Mouse (Mus musculus): Measurements from ENCODE around the gene Actr3.

The Actr3 gene

DNA sequence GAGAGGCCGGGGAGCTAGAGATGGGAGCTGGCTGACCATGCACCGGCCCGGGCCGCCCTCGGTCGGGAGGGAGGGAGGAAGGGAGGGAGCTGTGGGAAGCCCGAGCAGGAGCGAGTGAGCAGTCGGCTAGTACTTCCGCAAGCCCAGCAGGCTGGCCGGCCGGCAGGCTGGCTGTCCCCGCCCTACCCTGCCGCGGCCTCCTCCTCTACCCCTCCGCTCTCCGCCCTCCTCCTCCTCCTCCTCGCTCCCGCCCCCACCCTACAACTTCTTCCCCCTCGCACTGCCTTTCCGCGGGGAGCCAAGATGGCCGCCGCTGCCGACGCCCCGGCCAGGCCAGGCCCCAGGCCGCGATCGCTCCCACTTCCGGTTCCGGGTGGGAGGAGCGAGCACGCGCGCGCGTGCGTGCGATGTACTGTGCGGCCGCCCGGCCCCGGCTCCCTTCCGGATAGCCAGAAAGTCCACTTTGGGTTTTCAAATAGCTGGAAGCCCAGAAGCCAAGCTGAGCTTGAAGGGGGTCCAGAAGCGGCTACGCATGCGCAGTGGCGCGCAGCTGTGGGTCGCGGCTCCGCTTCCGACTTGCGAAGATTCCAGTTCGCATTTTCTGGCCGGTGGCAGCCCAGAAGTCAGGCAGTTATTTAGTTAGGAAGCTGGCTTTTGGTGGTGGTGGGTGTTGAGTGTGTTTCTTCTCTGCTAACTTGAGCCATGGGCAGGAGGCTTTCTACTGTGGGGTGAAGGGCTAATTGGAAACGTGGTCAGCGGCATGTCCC is at the start of gene Actr3:
Gene Actr3, minus strand, starts transcription at position 359 of the 767 bp plus-strand sequence.
- peak; percentile 99 to 100 for DNase-seq (ENCODE audit: low spot score in 2 of 2)

DNA sequence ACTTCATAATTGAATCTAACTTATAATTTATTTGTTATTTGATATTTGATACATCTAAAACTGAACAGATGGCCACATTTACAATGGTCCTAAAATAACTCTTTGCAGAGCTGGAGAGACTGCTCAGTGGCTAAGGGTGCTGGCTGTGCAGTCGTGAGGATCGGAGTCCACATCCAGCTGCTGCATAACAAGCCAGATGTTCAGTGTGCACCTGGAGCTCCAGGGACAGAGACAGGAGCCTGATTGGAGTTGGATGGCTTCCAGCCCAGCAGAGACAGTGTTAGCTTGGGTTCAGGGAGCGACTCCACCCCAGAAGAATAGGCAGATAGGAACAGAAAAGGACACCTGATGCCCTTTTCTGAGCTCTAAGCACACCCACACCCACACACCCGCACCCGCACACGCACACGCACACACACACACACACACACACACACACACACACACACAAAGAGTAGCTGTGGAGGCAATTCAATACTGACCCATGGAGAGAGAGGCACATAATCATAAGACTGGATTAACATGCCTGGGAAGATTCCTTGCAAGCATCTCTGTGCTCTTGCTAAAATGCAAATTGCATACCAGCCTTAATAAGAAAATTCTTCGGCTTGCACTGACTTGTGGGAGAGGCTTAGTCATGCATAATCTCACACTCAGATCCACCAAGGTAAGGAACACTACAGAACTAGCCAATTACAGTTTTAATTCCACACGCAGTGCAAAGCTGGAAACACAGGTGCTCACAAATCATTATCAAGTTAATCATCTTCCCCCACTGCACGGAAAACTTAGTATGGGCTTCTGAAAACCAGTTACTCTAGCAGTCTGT is 47.1 kb upstream of the Actr3 start:
- no peak for DNase-seq (ENCODE audit: low spot score in 2 of 2)

DNA sequence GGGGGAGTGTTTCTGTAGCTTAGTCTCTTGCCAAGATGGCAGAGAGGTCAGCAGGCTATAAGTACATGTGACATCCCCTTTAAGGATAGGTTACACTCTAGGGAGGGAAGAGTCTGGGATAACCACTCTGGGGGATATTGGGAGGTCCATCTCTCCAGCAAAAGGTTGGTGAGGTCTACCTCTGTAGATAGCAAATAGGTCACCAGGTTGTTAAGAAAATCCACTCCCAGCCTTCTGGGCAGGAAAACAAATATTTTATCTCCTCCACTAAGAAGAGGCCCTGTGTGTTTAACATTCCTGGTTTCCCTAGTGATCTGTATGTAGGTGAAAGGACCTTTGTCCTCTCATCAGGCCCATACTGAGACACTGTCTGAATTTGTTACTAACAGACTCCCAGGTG is 46.3 kb upstream of the Actr3 start:
- DNase-seq (ENCODE audit: low spot score in 2 of 2) = no peak

DNA sequence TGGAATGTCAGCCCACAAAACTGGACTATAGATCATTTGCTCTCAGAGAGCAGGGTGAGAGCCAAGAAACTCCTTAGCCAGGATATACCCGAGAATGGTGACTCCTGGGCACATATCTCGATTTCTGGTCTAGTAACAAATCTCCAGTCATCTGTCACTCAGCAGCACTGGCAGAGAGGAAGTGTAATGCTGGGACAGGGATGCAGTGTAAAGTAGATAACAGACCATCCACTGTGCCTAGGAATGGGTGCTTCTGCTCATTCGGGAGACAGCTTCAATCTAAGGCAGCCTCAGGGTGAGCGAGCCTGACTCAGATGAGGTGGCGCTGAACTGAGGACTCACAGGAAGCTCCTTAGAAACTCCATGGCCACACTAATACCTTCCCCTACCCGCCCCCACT is 43.1 kb upstream of the Actr3 start:
- DNase-seq (ENCODE audit: low spot score in 2 of 2) = no peak

DNA sequence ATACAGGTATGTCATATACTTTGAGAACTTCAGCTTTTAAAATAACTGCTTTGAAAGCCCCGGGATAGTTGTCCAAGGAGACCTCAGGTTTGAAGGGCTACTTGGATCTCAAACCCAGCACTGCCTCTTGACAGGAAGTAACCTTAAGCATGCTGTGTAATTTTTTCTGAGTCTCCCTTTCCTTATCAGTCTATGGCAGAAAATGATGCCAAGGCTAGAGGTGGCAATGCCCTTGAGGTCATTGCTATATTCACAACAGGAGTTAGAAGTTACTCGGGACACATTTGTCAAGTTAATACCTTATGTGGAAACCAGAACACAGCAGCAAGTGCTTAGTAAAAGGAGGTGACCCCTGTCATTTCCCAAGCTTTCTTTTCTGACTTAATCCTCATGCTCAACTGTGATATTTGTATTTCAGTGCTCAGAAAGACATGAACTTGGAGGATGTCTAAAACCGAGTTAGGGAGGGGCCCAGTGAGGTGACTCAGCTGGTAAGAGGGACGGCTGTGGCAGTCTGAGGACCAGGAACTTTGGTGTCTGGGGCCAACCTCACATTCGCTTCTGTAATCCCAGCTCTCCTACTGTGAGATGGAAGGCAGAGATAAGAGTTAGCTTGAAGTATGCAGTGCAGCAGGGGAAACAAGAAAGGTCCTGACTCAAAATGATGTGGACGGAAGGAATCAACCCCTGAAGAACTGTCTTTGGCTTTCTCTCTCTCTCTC is 40.6 kb upstream of the Actr3 start:
- DNase-seq (ENCODE audit: low spot score in 2 of 2) = no peak

DNA sequence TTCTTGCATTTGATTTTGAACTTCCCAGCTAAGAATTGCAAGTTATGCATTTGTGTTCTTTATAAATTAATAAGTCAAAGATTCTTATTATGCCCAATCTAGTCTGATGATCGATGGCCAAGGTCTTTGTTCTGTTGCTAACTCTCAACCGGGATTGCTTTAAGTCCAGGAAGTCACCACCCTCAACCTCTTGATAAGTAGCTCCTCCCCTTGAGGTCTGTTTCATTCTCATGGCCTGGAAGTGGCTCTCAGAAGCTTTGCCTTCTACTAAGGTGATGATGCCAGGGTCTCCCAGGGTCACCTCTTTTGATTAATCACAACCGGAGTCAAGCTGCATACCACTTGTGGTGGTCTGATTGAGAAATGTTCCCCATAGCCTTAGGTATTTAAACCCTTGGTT is 38.3 kb upstream of the Actr3 start:
- no peak for DNase-seq (ENCODE audit: low spot score in 2 of 2)

DNA sequence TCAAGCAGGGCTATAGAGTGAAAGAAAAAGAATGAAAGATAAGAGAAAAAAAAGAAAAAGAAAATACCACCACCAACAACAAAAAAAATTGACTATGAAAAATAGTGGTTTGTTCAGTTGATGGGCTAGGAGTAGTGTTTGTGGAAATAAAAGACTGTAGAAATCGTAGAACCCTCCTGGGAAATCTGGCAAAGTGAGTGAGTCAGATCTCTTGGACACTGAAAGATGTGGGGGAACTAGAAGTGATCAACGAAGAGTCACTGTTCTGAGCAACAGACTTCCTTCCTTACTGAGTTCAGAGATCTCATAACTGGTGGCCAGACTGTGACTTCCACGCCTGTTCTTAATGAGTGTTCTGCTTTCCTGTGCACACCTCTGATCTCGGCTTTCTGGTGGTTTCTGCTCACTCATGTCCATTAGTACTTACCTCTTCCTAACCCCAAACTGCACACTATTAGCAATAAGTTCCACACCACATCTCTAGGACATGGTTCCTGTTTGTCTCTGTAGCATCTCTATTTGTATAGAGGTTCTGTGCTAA is 37.7 kb upstream of the Actr3 start:
- DNase-seq (ENCODE audit: low spot score in 2 of 2) = no peak

DNA sequence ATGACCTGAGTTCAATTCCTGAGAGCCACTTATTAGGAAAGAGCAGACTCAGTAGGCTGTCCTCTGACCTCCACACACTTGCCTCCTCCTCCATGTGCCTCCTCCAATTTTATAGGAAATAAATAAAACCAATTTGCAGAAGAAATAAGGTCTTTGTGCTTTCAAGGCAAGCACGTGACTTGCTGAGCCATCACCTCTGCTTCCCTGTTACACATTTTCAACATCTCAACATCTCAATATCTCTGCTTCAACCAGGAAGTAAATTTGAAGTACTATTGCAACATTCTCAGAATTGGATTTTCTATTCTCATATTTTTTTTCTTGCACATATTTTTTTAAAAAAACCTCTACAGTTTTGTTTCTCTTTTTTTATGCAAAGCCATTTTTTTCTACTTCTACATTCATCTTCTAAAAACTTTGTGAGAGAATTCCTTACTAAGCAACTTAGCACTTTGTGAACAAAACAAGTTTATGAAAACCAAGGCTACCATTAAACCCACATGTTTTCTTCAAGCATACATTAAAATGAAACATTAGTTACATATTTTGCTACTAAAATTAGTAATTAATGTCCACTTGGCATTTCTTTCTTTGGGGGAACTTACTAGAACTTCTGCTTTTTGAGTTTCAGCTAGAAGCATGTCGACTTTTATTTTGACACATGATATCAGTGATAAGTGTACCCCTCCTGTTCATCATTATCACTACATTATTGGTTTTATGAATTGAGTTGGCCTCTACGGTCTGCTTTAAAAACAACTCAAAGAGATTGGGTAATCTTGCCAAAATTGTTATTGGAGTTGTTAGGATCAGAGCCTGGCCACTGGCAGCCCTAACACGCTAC is 35.5 kb upstream of the Actr3 start:
- no peak for DNase-seq (ENCODE audit: low spot score in 2 of 2)

DNA sequence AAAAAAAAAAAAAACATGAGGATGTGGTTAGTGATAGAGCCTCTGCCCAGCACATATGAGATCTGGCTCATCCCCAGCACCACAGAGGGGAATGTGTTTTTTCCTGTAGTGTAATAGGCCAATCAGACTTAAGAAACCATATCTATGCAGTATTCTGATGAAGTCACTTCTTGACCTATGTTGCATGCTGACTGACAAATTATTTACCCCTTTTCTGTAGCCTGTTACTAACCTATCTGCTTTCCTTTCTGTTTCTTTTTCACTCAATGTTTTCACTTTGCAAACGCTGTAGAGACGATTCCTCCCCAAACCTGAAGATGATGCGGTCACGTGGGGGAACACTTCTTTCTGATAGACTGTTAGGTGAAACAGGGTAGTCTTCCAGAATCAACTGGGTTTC is 32.4 kb upstream of the Actr3 start:
- no peak for DNase-seq (ENCODE audit: low spot score in 2 of 2)

DNA sequence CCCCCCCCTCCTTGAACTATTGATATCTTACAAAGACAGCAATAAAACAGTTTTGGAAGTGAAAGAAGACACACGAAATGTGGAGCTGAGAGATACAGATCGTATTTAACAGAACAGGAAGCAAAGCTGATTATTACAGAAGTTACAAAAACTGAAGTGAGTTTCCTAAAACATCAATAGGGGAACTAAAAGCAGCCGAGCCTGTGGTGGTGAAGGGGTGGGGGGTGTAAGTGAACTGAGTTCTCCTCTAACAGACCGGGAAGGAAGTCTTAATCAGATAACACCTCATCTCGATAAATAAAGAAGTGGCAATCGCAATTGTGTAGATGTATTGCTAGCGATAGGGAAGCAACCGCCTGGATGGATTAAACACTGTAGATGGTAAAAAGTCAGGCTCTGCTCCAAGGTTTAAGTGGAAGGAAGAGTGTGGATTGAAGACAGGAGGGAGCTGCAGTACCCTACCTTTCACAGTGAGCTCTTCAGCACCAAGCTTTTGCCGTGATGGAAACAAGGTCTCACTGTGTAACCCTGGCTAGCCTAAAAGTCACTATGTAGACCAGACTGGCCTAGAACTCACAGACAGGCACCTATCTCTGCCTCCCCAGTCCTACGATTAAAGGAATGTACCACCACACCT is 31.2 kb upstream of the Actr3 start:
- peak; percentile 27 to 28 for DNase-seq (ENCODE audit: low spot score in 2 of 2)

DNA sequence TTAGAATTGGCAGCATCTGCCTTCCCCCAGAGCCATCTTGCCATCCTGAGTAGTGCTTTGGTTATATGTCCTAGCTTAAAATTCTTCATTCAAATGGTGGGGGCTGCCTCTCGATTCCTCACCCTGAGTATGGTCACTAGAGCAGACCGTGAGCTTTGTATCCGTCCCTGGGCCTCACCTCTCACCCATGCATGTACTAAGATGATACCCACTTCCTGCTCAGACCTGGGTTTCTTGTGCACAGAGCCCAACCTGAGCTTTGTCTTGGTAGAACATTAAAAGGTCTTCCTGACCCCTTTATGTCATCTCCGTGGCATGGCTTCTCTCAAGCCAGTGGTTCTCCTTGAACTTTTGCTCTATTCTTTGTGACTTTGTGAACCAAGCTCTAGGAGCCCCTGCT is 28.5 kb upstream of the Actr3 start:
- peak in 1 of 2 experiments; percentile 8 for DNase-seq (ENCODE audit: low spot score in 2 of 2)

DNA sequence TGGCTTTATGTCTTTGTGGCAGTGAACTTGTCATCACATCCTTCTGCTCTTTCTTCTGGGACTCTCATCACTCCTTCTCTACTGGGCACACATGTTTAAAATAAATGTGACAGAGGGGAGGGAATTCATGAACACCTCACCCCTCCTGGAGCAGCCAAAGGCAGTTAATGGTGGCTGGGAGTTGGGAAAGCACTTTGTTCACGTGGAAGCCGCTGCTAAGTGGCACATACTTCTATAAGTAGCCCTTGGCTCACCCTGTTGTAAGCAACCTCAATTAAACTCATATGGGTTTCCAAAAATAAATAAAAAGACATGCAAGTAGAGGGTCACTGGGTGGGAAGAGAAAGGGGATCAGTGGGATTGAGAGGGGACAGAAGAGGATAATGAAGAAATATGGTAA is 27.8 kb upstream of the Actr3 start:
- no peak for DNase-seq (ENCODE audit: low spot score in 2 of 2)

DNA sequence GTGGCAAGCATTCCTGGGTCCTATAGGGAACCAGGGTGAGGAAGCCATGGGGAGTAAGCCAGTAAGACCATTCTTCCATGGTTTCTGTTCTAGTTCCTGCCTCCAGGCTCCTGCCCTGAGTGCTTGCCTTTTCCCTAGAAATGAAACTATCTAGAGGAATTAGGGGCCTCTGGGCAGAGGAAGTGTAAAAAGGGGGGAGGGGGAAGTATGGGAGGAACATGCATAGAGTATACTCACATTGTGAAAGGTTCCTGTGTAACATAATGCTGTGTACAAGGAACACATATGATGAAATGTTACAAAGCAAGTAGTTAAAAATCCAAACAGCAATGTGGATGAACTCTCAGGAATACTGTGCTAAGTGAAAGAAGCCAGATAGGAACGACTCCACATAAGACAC is 27.4 kb upstream of the Actr3 start:
- DNase-seq (ENCODE audit: low spot score in 2 of 2) = no peak

DNA sequence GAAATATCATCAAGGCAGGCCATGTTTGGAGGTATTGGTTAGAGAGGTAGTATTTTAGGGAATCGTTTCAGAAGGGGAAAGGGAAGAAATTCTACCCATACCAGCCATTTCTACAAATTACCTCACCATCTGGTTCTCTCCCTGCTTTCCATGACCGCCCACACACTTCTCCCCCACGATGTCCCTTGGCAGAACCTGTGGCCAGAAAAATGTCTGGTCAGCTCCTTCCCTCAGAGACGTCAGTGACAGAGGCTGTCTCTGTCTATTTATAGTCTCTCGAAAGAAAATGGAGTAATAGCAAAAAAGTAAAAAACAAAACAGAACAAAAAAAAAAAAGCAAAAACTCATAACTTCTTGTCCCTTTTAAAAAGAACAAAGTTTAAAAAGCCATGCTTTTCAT is 23.0 kb upstream of the Actr3 start:
- no peak for DNase-seq (ENCODE audit: low spot score in 2 of 2)

DNA sequence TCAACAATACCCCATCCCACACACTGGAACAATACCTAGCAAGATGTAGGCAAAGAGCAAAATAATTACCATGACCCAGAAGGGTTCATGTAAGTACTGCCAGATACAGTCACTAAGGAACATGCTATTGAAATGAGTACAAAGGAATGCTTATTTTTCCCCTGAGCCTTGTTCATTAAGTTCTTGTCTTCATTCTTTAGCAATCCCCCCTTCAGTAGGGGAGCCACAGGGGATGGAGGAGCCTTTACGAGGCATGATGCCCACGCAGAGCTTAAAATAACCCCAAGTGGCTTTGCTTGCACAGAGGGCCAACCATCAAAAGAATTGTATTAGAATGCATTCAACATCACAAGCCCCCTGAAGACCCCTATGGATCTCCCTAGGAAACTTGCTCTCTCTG is 19.6 kb upstream of the Actr3 start:
- no peak for DNase-seq (ENCODE audit: low spot score in 2 of 2)

DNA sequence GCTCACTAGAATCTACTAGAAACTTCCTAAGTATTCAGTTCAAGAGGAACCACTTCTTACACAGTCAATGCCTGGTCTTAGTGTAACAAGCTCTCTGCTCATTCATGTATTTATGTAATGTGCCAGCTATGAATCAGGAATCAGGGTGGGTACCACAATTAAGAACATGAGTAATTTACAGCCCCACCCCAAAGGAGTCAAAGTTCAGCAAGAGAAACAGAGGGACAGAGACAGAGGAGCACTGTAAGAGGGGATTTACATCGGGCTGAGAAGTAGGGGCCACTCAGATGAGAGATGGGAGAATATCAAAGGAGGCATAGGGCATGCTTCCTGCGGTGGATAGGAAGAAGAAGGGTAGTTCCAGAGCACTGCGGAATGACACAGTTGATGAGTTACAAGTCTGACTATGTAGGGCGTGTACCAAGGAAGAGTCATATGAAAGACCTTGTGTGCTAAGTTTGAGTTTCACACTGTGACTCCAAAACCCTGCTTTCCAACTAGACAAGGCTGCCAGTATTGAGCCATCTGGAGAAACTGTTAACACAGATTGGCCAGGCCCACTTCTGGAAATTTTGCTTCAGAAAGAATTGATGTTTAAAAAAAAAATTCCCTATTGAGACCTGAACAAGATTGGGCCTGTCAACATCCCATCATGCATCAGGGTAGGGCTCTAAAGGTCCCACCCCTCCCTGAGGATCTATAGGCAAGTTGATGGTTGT is 14.9 kb upstream of the Actr3 start:
- DNase-seq (ENCODE audit: low spot score in 2 of 2) = no peak

DNA sequence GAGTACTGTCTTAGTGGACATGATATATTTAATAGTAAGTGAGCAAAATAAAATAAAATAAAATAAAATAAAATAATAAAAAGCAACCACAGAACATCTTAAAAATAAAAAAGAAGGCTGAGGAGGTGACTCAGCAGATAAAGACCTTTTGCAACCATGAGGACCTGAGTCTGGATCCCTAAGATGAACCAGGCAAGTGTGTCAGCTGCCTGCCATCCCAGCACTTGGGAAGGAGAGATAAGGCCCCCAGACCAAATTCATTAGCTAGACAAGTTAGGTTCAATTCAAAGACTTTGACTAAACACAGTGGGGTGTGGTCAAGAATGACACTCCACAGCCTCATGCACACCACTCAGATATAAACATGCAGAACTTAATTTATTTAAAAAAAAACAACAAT is 12.4 kb upstream of the Actr3 start:
- no peak for DNase-seq (ENCODE audit: low spot score in 2 of 2)

DNA sequence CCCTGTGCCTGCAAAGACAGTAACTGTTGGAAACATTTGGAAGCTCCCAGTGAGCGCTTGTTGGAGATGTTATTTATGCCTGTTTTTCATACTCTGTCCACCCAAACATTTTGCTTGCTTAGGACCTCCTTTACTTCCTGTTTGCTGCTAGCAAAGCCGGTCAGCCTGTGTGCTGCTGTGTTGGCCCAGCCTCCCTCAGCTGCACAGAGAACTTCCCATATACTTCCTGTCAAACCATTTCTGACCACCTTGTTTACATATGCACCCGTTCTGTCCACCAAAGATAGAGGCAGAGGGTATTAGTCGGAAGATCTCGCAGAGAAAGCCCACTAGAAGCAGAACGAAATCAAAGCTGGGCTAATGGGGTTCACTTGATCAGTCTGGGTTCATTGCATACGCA is 6.2 kb upstream of the Actr3 start:
- no peak for DNase-seq (ENCODE audit: low spot score in 2 of 2)

DNA sequence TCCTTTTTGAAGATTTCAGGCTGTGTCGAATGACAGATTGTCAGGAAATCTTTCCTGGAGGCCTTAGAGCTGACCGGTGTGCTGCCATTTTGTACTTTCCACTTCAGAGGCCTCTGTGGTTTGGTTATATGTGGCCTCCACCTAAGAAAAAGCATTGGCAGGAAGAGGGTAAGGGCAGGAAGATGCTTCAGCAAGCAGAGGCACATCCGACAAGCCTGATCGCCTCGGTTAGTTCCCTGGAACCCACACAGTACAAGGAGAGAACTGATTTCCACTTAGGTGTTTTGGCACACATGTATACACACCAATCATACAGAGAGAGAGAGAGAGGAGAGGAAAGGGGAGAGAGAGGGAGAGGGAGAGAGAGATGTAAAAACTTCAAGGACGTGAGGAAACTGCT is 5.7 kb upstream of the Actr3 start:
- peak in 1 of 2 experiments; percentile 19 for DNase-seq (ENCODE audit: low spot score in 2 of 2)

DNA sequence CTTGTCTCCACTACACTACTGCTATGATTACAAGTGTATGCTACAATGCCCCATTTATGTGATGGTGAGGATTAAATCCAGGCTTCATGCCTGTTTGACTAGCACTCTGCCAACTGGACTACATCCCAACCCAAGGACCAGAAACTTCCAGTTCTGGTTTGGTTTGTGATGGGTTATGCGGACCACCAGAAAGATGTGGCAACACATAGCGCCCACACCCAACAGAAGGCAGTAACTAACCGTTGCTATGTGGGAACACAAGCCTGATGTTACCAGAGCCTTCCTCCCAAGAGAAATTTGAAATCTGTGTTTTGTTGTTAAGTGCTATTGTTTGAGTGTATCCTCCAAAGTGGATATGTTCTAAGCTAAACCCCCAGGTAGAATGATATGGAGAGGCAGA is 4.0 kb upstream of the Actr3 start:
- DNase-seq (ENCODE audit: low spot score in 2 of 2) = no peak
